13 mouse cellular contexts compared by ENCODE assay signal in genomic region chr11:118741262-118741661, GRCm38 (mm10).
DNase-seq lines count a peak whose midpoint lies in the region; ATAC-seq and TF ChIP-seq lines count a peak whose summit lies in the region.
"Had no signal": no experiment of that assay in that cellular context is flagged by ENCODE, and none has a peak within 500 bp of the region (broad histone marks: within the 10 kb centered on the region; RNA-seq: fewer than 3 reads in every experiment).

No protein-coding gene starts in this region.

- no peaks in the 10 kb centered on the region for H3K36me3 ChIP-seq in lung, postnatal 0 days (ENCODE audit: insufficient read depth, low read length)
- H3K36me3 ChIP-seq in MEL (ENCODE audit: control insufficient read depth in 1 of 2, insufficient read depth in 2 of 2, low read length in 2 of 2): no peaks in the 10 kb centered on the region
- H3K36me3 ChIP-seq: heart, embryonic 13.5 days; limb, embryonic 15.5 days had no signal

- no peak overlapping the region for H3K27ac ChIP-seq in lung, postnatal 0 days (ENCODE audit: low read length)
- H3K27ac ChIP-seq in MEL (ENCODE audit: control insufficient read depth, low read depth, low read length): no peak overlapping the region
- H3K27ac ChIP-seq: heart, embryonic 13.5 days; limb, embryonic 15.5 days had no signal

- no peak for TF ChIP-seq POLR2A in MEL (IDR thresholded peaks at IDR 0.05; ENCODE audit: control insufficient read depth in 1 of 2, insufficient read depth in 1 of 2, low read depth in 1 of 2, low read length in 2 of 2, poor library complexity in 1 of 2)

- no peak for ATAC-seq in lung, postnatal 0 days
- ATAC-seq in megakaryocyte progenitor cell, adult 5-6 weeks (replicated peaks; ENCODE audit: poor library complexity): no peak

- no peak for TF ChIP-seq EP300 in lung, postnatal 0 days (IDR thresholded peaks at IDR 0.05)
- TF ChIP-seq EP300 in MEL (IDR thresholded peaks at IDR 0.05; ENCODE audit: low read depth in 1 of 2, low read length in 2 of 2): no peak

- no peak overlapping the region for H3K9ac ChIP-seq in lung, postnatal 0 days (replicated peaks; ENCODE audit: low read depth)
- H3K9ac ChIP-seq in MEL (ENCODE audit: control insufficient read depth, low read depth, low read length, poor library complexity, severe bottlenecking): no peak overlapping the region
- H3K9ac ChIP-seq: heart, embryonic 13.5 days; limb, embryonic 15.5 days had no signal

- no peak overlapping the region for H3K4me2 ChIP-seq in lung, postnatal 0 days (replicated peaks; ENCODE audit: low read depth, low read length)
- H3K4me2 ChIP-seq: heart, embryonic 13.5 days; limb, embryonic 15.5 days had no signal

- no peaks in the 10 kb centered on the region for H3K79me2 ChIP-seq in MEL (ENCODE audit: control insufficient read depth, insufficient read depth, low read length, poor library complexity)

- WGBS in lung, postnatal 0 days: 35% methylated on average over 6 of the region's 6 CpGs

- H3K9me3 ChIP-seq in lung, postnatal 0 days (ENCODE audit: low read length): no peaks in the 10 kb centered on the region
- H3K9me3 ChIP-seq in MEL (replicated peaks; ENCODE audit: insufficient read depth, low read length): no peaks in the 10 kb centered on the region
- H3K9me3 ChIP-seq: heart, embryonic 13.5 days; limb, embryonic 15.5 days had no signal

- no peak overlapping the region for H3K4me3 ChIP-seq in lung, postnatal 0 days (ENCODE audit: low read depth, low read length)
- no peak overlapping the region for H3K4me3 ChIP-seq in MEL (ENCODE audit: control insufficient read depth in 1 of 2, insufficient read depth in 1 of 2, low read depth in 2 of 2, low read length in 2 of 2)
- H3K4me3 ChIP-seq: heart, embryonic 13.5 days; limb, embryonic 15.5 days; myocyte had no signal

- TF ChIP-seq CTCF in lung, postnatal 0 days (IDR thresholded peaks at IDR 0.05): peak; percentile 28
- peak in 2 of 3 experiments; percentile 18 to 24; a peak in 3 of 6 replicates for TF ChIP-seq CTCF in MEL (IDR thresholded peaks at IDR 0.05 in 2 of 3, conservative IDR thresholded peaks at IDR 0.05 in 1 of 3; ENCODE audit: control insufficient read depth in 1 of 3, insufficient read depth in 1 of 3, low read depth in 2 of 3, low read length in 3 of 3, poor library complexity in 1 of 3, severe bottlenecking in 1 of 3)

- peak; percentile 54 for DNase-seq in heart, postnatal 4 days
- DNase-seq in heart, adult 9 months (ENCODE audit: low spot score in 2 of 2): no peak
- DNase-seq in lung, postnatal 0 days (ENCODE audit: low spot score): no peak
- DNase-seq in lung, adult 18-20 months: no peak
- no peak for DNase-seq in MEL (ENCODE audit: low read depth, low spot score)
- peak; percentile 29 for DNase-seq in forelimb bud, embryonic 11.5 days (ENCODE audit: low read depth, low spot score)
- DNase-seq in gastrocnemius, postnatal 10 days: no peak
- DNase-seq: cerebellum, adult 18-20 months; kidney, postnatal 14 days had no signal

- 0 out of 2 replicates have a peak, but pooled peaks cover 5% of the 10 kb centered on the region for H3K27me3 ChIP-seq in lung, postnatal 0 days (replicated peaks; ENCODE audit: insufficient read depth, low read length)
- no peaks in the 10 kb centered on the region for H3K27me3 ChIP-seq in MEL (ENCODE audit: control insufficient read depth in 1 of 2, insufficient read depth in 2 of 2, low read length in 2 of 2)

- no peak for TF ChIP-seq RAD21 in MEL (IDR thresholded peaks at IDR 0.05; ENCODE audit: low read depth, low read length)

- H3K4me1 ChIP-seq in lung, postnatal 0 days (ENCODE audit: insufficient read depth, low read depth, low read length): no peaks in the 10 kb centered on the region
- no peaks in the 10 kb centered on the region for H3K4me1 ChIP-seq in MEL (ENCODE audit: control insufficient read depth in 1 of 2, insufficient read depth in 2 of 2, low read length in 2 of 2)

TF ChIP-seq in MEL, 35 proteins besides CTCF, POLR2A, EP300 and RAD21:
- TF ChIP-seq TAL1 (IDR thresholded peaks at IDR 0.05; ENCODE audit: low read length) (no peak), ZNF384 (IDR thresholded peaks at IDR 0.05; ENCODE audit: low read depth, low read length) (no peak), CHD1 (IDR thresholded peaks at IDR 0.05; ENCODE audit: low read depth, low read length) (no peak), RCOR1 (IDR thresholded peaks at IDR 0.05; ENCODE audit: low read depth, low read length) (no peak), MYB (IDR thresholded peaks at IDR 0.05; ENCODE audit: low read depth, low read length) (no peak), SIN3A (IDR thresholded peaks at IDR 0.05; ENCODE audit: low read length) (no peak)

Comparison
In these comparisons a context has a peak if more than half of its experiments do, and no peak if none do; other contexts are left out.
1. DNase-seq: peak in heart, postnatal 4 days (single experiment) and forelimb bud, embryonic 11.5 days (single experiment); none in heart, adult 9 months (0 of 2), lung, postnatal 0 days (single experiment), lung, adult 18-20 months (0 of 2), MEL (single experiment) and gastrocnemius, postnatal 10 days (single experiment).